Mouse (Mus musculus): Measurements from ENCODE around the gene Ppp1r37. TPM values are rescaled to one million over a fixed set of nuclear protein-coding genes. Genes with fewer than 3 reads are reported as not detected.

The Ppp1r37 gene
- polyA plus RNA-seq, 1 experiment from 2014 or later, result 21.9 TPM

- Histone ChIP-seq H3K9me3 (ENCODE audit: low read length) (no peaks in the 10 kb centered on the region), H3K36me3 (ENCODE audit: insufficient read depth, low read length) (peaks cover 11% of the 10 kb centered on the region), H3K4me1 (ENCODE audit: insufficient read depth, low read length) (peaks cover 37% of the 10 kb centered on the region), H3K27me3 (ENCODE audit: insufficient read depth, low read length) (no peaks in the 10 kb centered on the region), H3K27ac (ENCODE audit: low read length) (no peak overlapping the region), H3K4me2 (replicated peaks; ENCODE audit: low read depth, low read length) (no peak overlapping the region), H3K4me3 (ENCODE audit: low read length) (no peak overlapping the region), H3K9ac (replicated peaks; ENCODE audit: low read length) (no peak overlapping the region)
- 46% methylated on average over 2 of the region's 2 CpGs for WGBS
- ATAC-seq (ENCODE audit: low FRiP score, low TSS enrichment), result no peak
Observed at GRCm38 (mm10) chr7:19558965-19559364, 3.9 kb downstream of the Ppp1r37 start.

- no peaks in the 10 kb centered on the region for H3K9me3 ChIP-seq (ENCODE audit: low read length)
- no peak overlapping the region; the same call in 1 of the 2 replicates for H3K9ac ChIP-seq (replicated peaks; ENCODE audit: low read length)
- H3K27me3 ChIP-seq (ENCODE audit: insufficient read depth, low read length), result no peaks in the 10 kb centered on the region
- no peak overlapping the region for H3K4me2 ChIP-seq (replicated peaks; ENCODE audit: low read depth, low read length)
- no peak overlapping the region for H3K27ac ChIP-seq (ENCODE audit: low read length)
- peaks cover 15% of the 10 kb centered on the region for H3K36me3 ChIP-seq (ENCODE audit: insufficient read depth, low read length)
- ATAC-seq (ENCODE audit: low FRiP score, low TSS enrichment), result no peak
- H3K4me1 ChIP-seq (ENCODE audit: insufficient read depth, low read length), result peaks cover 35% of the 10 kb centered on the region
- 89% methylated on average over 6 of the region's 6 CpGs for WGBS
- no peak overlapping the region for H3K4me3 ChIP-seq (ENCODE audit: low read length)
Observed at GRCm38 (mm10) chr7:19557982-19558900, 4.6 kb downstream of the Ppp1r37 start.

- no peaks in the 10 kb centered on the region for H3K27me3 ChIP-seq (ENCODE audit: insufficient read depth, low read length)
- H3K36me3 ChIP-seq (ENCODE audit: insufficient read depth, low read length), result peaks cover 20% of the 10 kb centered on the region
- 0 out of 2 replicates have a peak overlapping the region, but pooled peaks have one; percentile 8 for H3K9ac ChIP-seq (replicated peaks; ENCODE audit: low read length)
- WGBS, result 94% methylated on average over 2 of the region's 2 CpGs
- no peak for ATAC-seq (ENCODE audit: low FRiP score, low TSS enrichment)
- H3K4me3 ChIP-seq (ENCODE audit: low read length), result no peak overlapping the region
- no peak overlapping the region for H3K27ac ChIP-seq (ENCODE audit: low read length)
- no peaks in the 10 kb centered on the region for H3K9me3 ChIP-seq (ENCODE audit: low read length)
- no peak overlapping the region for H3K4me2 ChIP-seq (replicated peaks; ENCODE audit: low read depth, low read length)
- H3K4me1 ChIP-seq (ENCODE audit: insufficient read depth, low read length), result peaks cover 31% of the 10 kb centered on the region
Observed at GRCm38 (mm10) chr7:19557086-19557485, 5.8 kb downstream of the Ppp1r37 start.

- Histone ChIP-seq H3K27me3 (ENCODE audit: insufficient read depth, low read length) (no peaks in the 10 kb centered on the region), H3K4me2 (replicated peaks; ENCODE audit: low read depth, low read length) (no peak overlapping the region), H3K27ac (ENCODE audit: low read length) (no peak overlapping the region), H3K9ac (replicated peaks; ENCODE audit: low read length) (no peak overlapping the region), H3K9me3 (ENCODE audit: low read length) (no peaks in the 10 kb centered on the region), H3K4me3 (ENCODE audit: low read length) (no peak overlapping the region), H3K36me3 (ENCODE audit: insufficient read depth, low read length) (peaks cover 20% of the 10 kb centered on the region), H3K4me1 (ENCODE audit: insufficient read depth, low read length) (peaks cover 15% of the 10 kb centered on the region; the same call in 1 of the 2 replicates)
- no peak for ATAC-seq (ENCODE audit: low FRiP score, low TSS enrichment)
- WGBS, result 73% methylated on average over 1 of the region's 1 CpGs
Observed at GRCm38 (mm10) chr7:19554168-19554567, 8.7 kb downstream of the Ppp1r37 start.

GRCm38 (mm10) chr7:19552443-19552842 is 10.4 kb downstream of the Ppp1r37 start:
- H3K27me3 ChIP-seq (ENCODE audit: insufficient read depth, low read length), result no peaks in the 10 kb centered on the region
- 46% methylated on average over 2 of the region's 2 CpGs for WGBS
- no peak for ATAC-seq (ENCODE audit: low FRiP score, low TSS enrichment)
- no peaks in the 10 kb centered on the region for H3K9me3 ChIP-seq (ENCODE audit: low read length)
- H3K4me2 ChIP-seq (replicated peaks; ENCODE audit: low read depth, low read length), result no peak overlapping the region
- peaks cover 4% of the 10 kb centered on the region; the same call in 1 of the 2 replicates for H3K4me1 ChIP-seq (ENCODE audit: insufficient read depth, low read length)
- H3K9ac ChIP-seq (replicated peaks; ENCODE audit: low read length), result no peak overlapping the region
- H3K36me3 ChIP-seq (ENCODE audit: insufficient read depth, low read length), result peaks cover 20% of the 10 kb centered on the region
- H3K4me3 ChIP-seq (ENCODE audit: low read length), result no peak overlapping the region
- H3K27ac ChIP-seq (ENCODE audit: low read length), result no peak overlapping the region

GRCm38 (mm10) chr7:19551634-19552033 is 11.2 kb downstream of the Ppp1r37 start:
- no peak overlapping the region for H3K9ac ChIP-seq (replicated peaks; ENCODE audit: low read length)
- H3K4me1 ChIP-seq (ENCODE audit: insufficient read depth, low read length), result peaks cover 4% of the 10 kb centered on the region; the same call in 1 of the 2 replicates
- no peak for ATAC-seq (ENCODE audit: low FRiP score, low TSS enrichment)
- no peak overlapping the region for H3K4me3 ChIP-seq (ENCODE audit: low read length)
- 68% methylated on average over 5 of the region's 5 CpGs for WGBS
- H3K4me2 ChIP-seq (replicated peaks; ENCODE audit: low read depth, low read length), result no peak overlapping the region
- no peaks in the 10 kb centered on the region for H3K27me3 ChIP-seq (ENCODE audit: insufficient read depth, low read length)
- no peak overlapping the region for H3K27ac ChIP-seq (ENCODE audit: low read length)
- H3K9me3 ChIP-seq (ENCODE audit: low read length), result no peaks in the 10 kb centered on the region
- H3K36me3 ChIP-seq (ENCODE audit: insufficient read depth, low read length), result peaks cover 18% of the 10 kb centered on the region

GRCm38 (mm10) chr7:19549394-19549793 is 13.5 kb downstream of the Ppp1r37 start:
- H3K27me3 ChIP-seq (ENCODE audit: insufficient read depth, low read length), result no peaks in the 10 kb centered on the region
- no peak for ATAC-seq (ENCODE audit: low FRiP score, low TSS enrichment)
- no peak overlapping the region for H3K9ac ChIP-seq (replicated peaks; ENCODE audit: low read length)
- WGBS, result 87% methylated on average over 10 of the region's 10 CpGs
- no peak overlapping the region for H3K27ac ChIP-seq (ENCODE audit: low read length)
- H3K4me3 ChIP-seq (ENCODE audit: low read length), result no peak overlapping the region
- H3K9me3 ChIP-seq (ENCODE audit: low read length), result no peaks in the 10 kb centered on the region
- no peak overlapping the region for H3K4me2 ChIP-seq (replicated peaks; ENCODE audit: low read depth, low read length)
- peaks cover 13% of the 10 kb centered on the region; the same call in 1 of the 2 replicates for H3K4me1 ChIP-seq (ENCODE audit: insufficient read depth, low read length)
- H3K36me3 ChIP-seq (ENCODE audit: insufficient read depth, low read length), result peaks cover 13% of the 10 kb centered on the region

- no peaks in the 10 kb centered on the region for H3K36me3 ChIP-seq (ENCODE audit: insufficient read depth, low read length)
- ATAC-seq (ENCODE audit: low FRiP score, low TSS enrichment), result no peak
- H3K27ac ChIP-seq (ENCODE audit: low read length), result no peak overlapping the region
- no peaks in the 10 kb centered on the region for H3K27me3 ChIP-seq (ENCODE audit: insufficient read depth, low read length)
- peaks cover 19% of the 10 kb centered on the region; the same call in 1 of the 2 replicates for H3K4me1 ChIP-seq (ENCODE audit: insufficient read depth, low read length)
- WGBS, result 87% methylated on average over 2 of the region's 2 CpGs
- no peak overlapping the region for H3K4me3 ChIP-seq (ENCODE audit: low read length)
- no peak overlapping the region for H3K9ac ChIP-seq (replicated peaks; ENCODE audit: low read length)
- H3K4me2 ChIP-seq (replicated peaks; ENCODE audit: low read depth, low read length), result no peak overlapping the region
- no peaks in the 10 kb centered on the region for H3K9me3 ChIP-seq (ENCODE audit: low read length)
Observed at GRCm38 (mm10) chr7:19547344-19547969, 15.4 kb downstream of the Ppp1r37 start.

GRCm38 (mm10) chr7:19546007-19546406 is 16.9 kb downstream of the Ppp1r37 start:
- Histone ChIP-seq H3K36me3 (ENCODE audit: insufficient read depth, low read length) (no peaks in the 10 kb centered on the region), H3K9ac (replicated peaks; ENCODE audit: low read length) (no peak overlapping the region), H3K27me3 (ENCODE audit: insufficient read depth, low read length) (no peaks in the 10 kb centered on the region), H3K4me3 (ENCODE audit: low read length) (no peak overlapping the region), H3K4me1 (ENCODE audit: insufficient read depth, low read length) (peaks cover 23% of the 10 kb centered on the region), H3K27ac (ENCODE audit: low read length) (no peak overlapping the region), H3K4me2 (replicated peaks; ENCODE audit: low read depth, low read length) (no peak overlapping the region), H3K9me3 (ENCODE audit: low read length) (no peaks in the 10 kb centered on the region)
- ATAC-seq (ENCODE audit: low FRiP score, low TSS enrichment), result no peak
- 41% methylated on average over 3 of the region's 3 CpGs for WGBS

GRCm38 (mm10) chr7:19543584-19543983 is 19.3 kb downstream of the Ppp1r37 start:
- H3K27ac ChIP-seq (ENCODE audit: low read length), result no peak overlapping the region

More at GRCm38 (mm10) chr7:19543584-19543983, 19.3 kb downstream of the Ppp1r37 start:
- H3K36me3 ChIP-seq (ENCODE audit: insufficient read depth, low read length), result no peaks in the 10 kb centered on the region
- no peak overlapping the region for H3K9ac ChIP-seq (replicated peaks; ENCODE audit: low read length)
- H3K9me3 ChIP-seq (ENCODE audit: low read length), result no peaks in the 10 kb centered on the region
- no peak for ATAC-seq (ENCODE audit: low FRiP score, low TSS enrichment)
- no peak overlapping the region for H3K4me2 ChIP-seq (replicated peaks; ENCODE audit: low read depth, low read length)
- no peak overlapping the region for H3K4me3 ChIP-seq (ENCODE audit: low read length)
- WGBS, result 52% methylated on average over 6 of the region's 6 CpGs
- H3K4me1 ChIP-seq (ENCODE audit: insufficient read depth, low read length), result peaks cover 26% of the 10 kb centered on the region
- no peaks in the 10 kb centered on the region for H3K27me3 ChIP-seq (ENCODE audit: insufficient read depth, low read length)
